Mouse (Mus musculus) midbrain, embryonic 14.5 days (tissue): ENCODE measurements around the gene Csf2rb2. TPM values are rescaled to one million over a fixed set of nuclear protein-coding genes. Genes with fewer than 3 reads are reported as not detected.
"Not testable (repeated sequence)": the region's sequence is repeated elsewhere in the genome, so short reads cannot be mapped to it uniquely, and the experiment has no call there.

Experiments used
- ATAC-seq: fragments of 200-750 bp; cut with Nextera tagmentation; 2 replicates; pipeline ENCODE4 v1.8.0; 2017; ENCODE audit warnings: moderate number of reproducible peaks, moderate library complexity; ENCODE audit not compliant: low FRiP score, low TSS enrichment
- DNase-seq: peaks from one replicate; pipeline ENCODE4 v3.0.0-alpha.2; 2015
- H3K27ac ChIP-seq: fragments of 300-500 bp; sonication (generic); replicated peaks from 2 replicates; pipeline ENCODE4 v1.5.1; 2014; ENCODE audit warnings: mild to moderate bottlenecking, low read depth, low read length, moderate library complexity
- H3K27me3 ChIP-seq: fragments of 300-500 bp; sonication (generic); 2 replicates; pipeline ENCODE4 v1.6.1; 2014; ENCODE audit warnings: low read length, control low read depth, mixed read lengths; ENCODE audit not compliant: control insufficient read depth, insufficient read depth
- H3K36me3 ChIP-seq: fragments of 300-500 bp; sonication (generic); 2 replicates; pipeline ENCODE4 v1.6.1; 2014; ENCODE audit warnings: low read length, control low read depth; ENCODE audit not compliant: control insufficient read depth, insufficient read depth
- H3K4me1 ChIP-seq: fragments of 300-500 bp; sonication (generic); 2 replicates; pipeline ENCODE4 v1.6.1; 2014; ENCODE audit warnings: mild to moderate bottlenecking, antibody characterized with exemption, low read length, control low read depth; ENCODE audit not compliant: control insufficient read depth, insufficient read depth
- H3K4me2 ChIP-seq: fragments of 300-500 bp; sonication (generic); 2 replicates; pipeline ENCODE4 v1.6.1; 2014; ENCODE audit warnings: mild to moderate bottlenecking, low read length, moderate library complexity
- H3K4me3 ChIP-seq: fragments of 300-500 bp; sonication (generic); replicated peaks from 2 replicates; pipeline ENCODE4 v1.5.1; 2014; ENCODE audit warnings: low read depth, low read length
- H3K9ac ChIP-seq: fragments of 300-500 bp; sonication (generic); replicated peaks from 2 replicates; pipeline ENCODE4 v1.6.1; 2014; ENCODE audit warnings: mild to moderate bottlenecking, low read length, moderate library complexity
- H3K9me3 ChIP-seq: fragments of 300-500 bp; sonication (generic); 2 replicates; pipeline ENCODE4 v1.6.1; 2016; ENCODE audit warnings: low read length, control low read depth, mixed read lengths; ENCODE audit not compliant: control insufficient read depth
- WGBS: fragments of 180-500 bp; shearing (Covaris S2); extraction: QIAGEN DNeasy Blood & Tissue Kit; methylation state at CpG from one replicate; pipeline ENCODE4 v1.1.7; 2014; 5-methylcytosine and 5-hydroxymethylcytosine counted together
- polyA plus RNA-seq: library from polyadenylated mRNA; unstranded; fragments of >200 nt; fragmentation: Nextera tagmentation; extraction: Ambion mirVana; gene quantifications from 2 replicates; pipeline ENCODE4 v1.2.1, GENCODE M21; 2014

Csf2rb2 gene
- polyA plus RNA-seq, 1 experiment from 2014 or later = 0.47 TPM

- H3K9me3 ChIP-seq, H3K27me3 ChIP-seq, H3K4me1 ChIP-seq, H3K9ac ChIP-seq, DNase-seq, H3K4me2 ChIP-seq, H3K27ac ChIP-seq, H3K36me3 ChIP-seq, H3K4me3 ChIP-seq, ATAC-seq: not testable (repeated sequence)
Measured at GRCm38 (mm10) chr15:78256602-78257259, 48.8 kb downstream of the Csf2rb2 start.

GRCm38 (mm10) chr15:78254751-78255150 lies 50.8 kb downstream of the Csf2rb2 start:
- no peaks in the 10 kb centered on the region for H3K4me1 ChIP-seq
- no peaks in the 10 kb centered on the region for H3K36me3 ChIP-seq
- ATAC-seq (no peak), DNase-seq (peak; percentile 86)
- WGBS = 23% methylated on average over 20 of the region's 20 CpGs
- H3K4me2 ChIP-seq = no peak overlapping the region
- no peak overlapping the region for H3K4me3 ChIP-seq
- H3K27ac ChIP-seq = no peak overlapping the region
- H3K9me3 ChIP-seq = no peaks in the 10 kb centered on the region
- H3K27me3 ChIP-seq = no peaks in the 10 kb centered on the region
- no peak overlapping the region; the same call in 1 of the 2 replicates for H3K9ac ChIP-seq

GRCm38 (mm10) chr15:78248410-78248809 lies 57.1 kb downstream of the Csf2rb2 start:
- Histone ChIP-seq H3K9me3 (no peaks in the 10 kb centered on the region), H3K9ac (no peak overlapping the region), H3K4me1 (no peaks in the 10 kb centered on the region), H3K27ac (no peak overlapping the region), H3K27me3 (no peaks in the 10 kb centered on the region), H3K4me3 (no peak overlapping the region), H3K36me3 (no peaks in the 10 kb centered on the region), H3K4me2 (no peak overlapping the region)
- DNase-seq = no peak
- ATAC-seq = no peak
- WGBS = 86% methylated on average over 3 of the region's 3 CpGs

- H3K4me3 ChIP-seq = no peak overlapping the region
- WGBS = 78% methylated on average over 2 of the region's 2 CpGs
- ATAC-seq = no peak
Measured at GRCm38 (mm10) chr15:78247659-78248058, 57.9 kb downstream of the Csf2rb2 start.

GRCm38 (mm10) chr15:78246143-78247116 lies 59.1 kb downstream of the Csf2rb2 start:
- no peak overlapping the region for H3K27ac ChIP-seq
- no peak overlapping the region for H3K9ac ChIP-seq
- no peaks in the 10 kb centered on the region for H3K9me3 ChIP-seq
- ATAC-seq (no peak), DNase-seq (no peak)
- 82% methylated on average over 18 of the region's 18 CpGs for WGBS
- no peaks in the 10 kb centered on the region for H3K36me3 ChIP-seq
- no peak overlapping the region for H3K4me3 ChIP-seq
- H3K4me2 ChIP-seq = no peak overlapping the region
- H3K4me1 ChIP-seq = no peaks in the 10 kb centered on the region
- no peaks in the 10 kb centered on the region for H3K27me3 ChIP-seq

More at GRCm38 (mm10) chr15:78247659-78248058, 57.9 kb downstream of the Csf2rb2 start:
- no peak overlapping the region for H3K27ac ChIP-seq
- no peaks in the 10 kb centered on the region for H3K36me3 ChIP-seq
- H3K27me3 ChIP-seq = no peaks in the 10 kb centered on the region
- no peaks in the 10 kb centered on the region for H3K9me3 ChIP-seq
- no peak for DNase-seq
- H3K4me2 ChIP-seq = no peak overlapping the region
- H3K9ac ChIP-seq = no peak overlapping the region
- H3K4me1 ChIP-seq = no peaks in the 10 kb centered on the region

GRCm38 (mm10) chr15:78244695-78245492 lies 60.6 kb downstream of the Csf2rb2 start, which contains the start of gene Ncf4:
Gene Ncf4 (plus strand): TSS chr15:78244801.
- 75% methylated on average over 7 of the region's 7 CpGs for WGBS
- Histone ChIP-seq H3K4me1 (no peaks in the 10 kb centered on the region), H3K36me3 (no peaks in the 10 kb centered on the region), H3K27ac (no peak within 1 kb of the TSS), H3K4me3 (no peak within 1 kb of the TSS), H3K9me3 (no peaks in the 10 kb centered on the region), H3K4me2 (no peak within 1 kb of the TSS), H3K9ac (no peak within 1 kb of the TSS), H3K27me3 (no peaks in the 10 kb centered on the region)
- ATAC-seq (no peak), DNase-seq (no peak)

- Histone ChIP-seq H3K4me2 (no peak overlapping the region), H3K27ac (no peak overlapping the region), H3K36me3 (no peaks in the 10 kb centered on the region), H3K4me1 (no peaks in the 10 kb centered on the region), H3K4me3 (no peak overlapping the region), H3K27me3 (no peaks in the 10 kb centered on the region; the same call in 1 of the 2 replicates), H3K9me3 (no peaks in the 10 kb centered on the region), H3K9ac (no peak overlapping the region)
- no peak for ATAC-seq
- 76% methylated on average over 6 of the region's 6 CpGs for WGBS
- no peak for DNase-seq
Measured at GRCm38 (mm10) chr15:78243774-78244173, 61.7 kb downstream of the Csf2rb2 start.

- no peak overlapping the region for H3K4me3 ChIP-seq
- 81% methylated on average over 8 of the region's 8 CpGs for WGBS
- ATAC-seq (no peak), DNase-seq (no peak)
- no peaks in the 10 kb centered on the region for H3K36me3 ChIP-seq
- no peak overlapping the region for H3K27ac ChIP-seq
- H3K9me3 ChIP-seq = no peaks in the 10 kb centered on the region
- no peak overlapping the region for H3K9ac ChIP-seq
- no peaks in the 10 kb centered on the region; the same call in 1 of the 2 replicates for H3K27me3 ChIP-seq
- no peaks in the 10 kb centered on the region for H3K4me1 ChIP-seq
- H3K4me2 ChIP-seq = no peak overlapping the region
Measured at GRCm38 (mm10) chr15:78243061-78243460, 62.5 kb downstream of the Csf2rb2 start.
